Mouse (Mus musculus): ENCODE results near the gene Hist2h3c2.
A peak's percentile ranks its signal among the peaks of the same experiment; 100 is the strongest.
"Not testable (repeated sequence)": the region's sequence is repeated elsewhere in the genome, so short reads cannot be mapped to it uniquely, and the experiment has no call there.

The Hist2h3c2 gene

GRCm38 (mm10) chr3:96238954-96239793, at the start of gene Hist2h3c2:
TSS of gene Hist2h3c2 (minus strand) at chr3:96239127.
- peak; percentile 33 to 64 for DNase-seq

GRCm38 (mm10) chr3:96287334-96287733, 48.4 kb upstream of the Hist2h3c2 start:
- not testable (repeated sequence) for DNase-seq

- no peak for DNase-seq
These were observed 45.5 kb upstream of the Hist2h3c2 start for GRCm38 (mm10) chr3:96284457-96284856.

GRCm38 (mm10) chr3:96280660-96281059, 41.7 kb upstream of the Hist2h3c2 start:
- DNase-seq: no peak

- DNase-seq: peak; percentile 95
These were observed 39.1 kb upstream of the Hist2h3c2 start for GRCm38 (mm10) chr3:96277800-96278624.

GRCm38 (mm10) chr3:96277428-96277799, 38.5 kb upstream of the Hist2h3c2 start:
- DNase-seq: peak; percentile 84 to 85

- peak; percentile 54 to 63 for DNase-seq
These were observed 34.9 kb upstream of the Hist2h3c2 start for GRCm38 (mm10) chr3:96273591-96274465.

GRCm38 (mm10) chr3:96269511-96270474, 30.9 kb upstream of the Hist2h3c2 start, which contains the start of gene Hist2h2bb:
TSS of gene Hist2h2bb (plus strand) at chr3:96269752.
- DNase-seq: peak; percentile 90 to 93

GRCm38 (mm10) chr3:96268776-96269378, 29.9 kb upstream of the Hist2h3c2 start:
- peak; percentile 44 to 53 for DNase-seq

- peak; percentile 79 to 82 for DNase-seq
These were observed 29.3 kb upstream of the Hist2h3c2 start, which contains the start of gene Hist2h3b for GRCm38 (mm10) chr3:96268051-96268775. TSS of gene Hist2h3b (plus strand) at chr3:96268654.

GRCm38 (mm10) chr3:96267541-96267940, 28.6 kb upstream of the Hist2h3c2 start:
- no peak for DNase-seq

GRCm38 (mm10) chr3:96266132-96266710, 27.3 kb upstream of the Hist2h3c2 start:
- no peak for DNase-seq

- peak in 1 of 2 experiments; percentile 27 for DNase-seq
These were observed 25.6 kb upstream of the Hist2h3c2 start for GRCm38 (mm10) chr3:96264404-96264949.

GRCm38 (mm10) chr3:96263558-96264403, 24.9 kb upstream of the Hist2h3c2 start:
- DNase-seq: peak; percentile 56 to 60

- peak; percentile 93 for DNase-seq
These were observed 24.1 kb upstream of the Hist2h3c2 start, which contains the start of gene Hist2h4 for GRCm38 (mm10) chr3:96262979-96263550. TSS of gene Hist2h4 (minus strand) at chr3:96263311.

- peak; percentile 46 to 58 for DNase-seq
These were observed 23.4 kb upstream of the Hist2h3c2 start for GRCm38 (mm10) chr3:96262216-96262875.

GRCm38 (mm10) chr3:96261623-96262022, 22.7 kb upstream of the Hist2h3c2 start:
- no peak for DNase-seq

Data from thymus, postnatal 36 days (tissue).